Mouse (Mus musculus) megakaryocyte, embryonic 14.5 days (primary cell): ENCODE measurements around the gene Mrpl4.

Source experiments
- FLI1 ChIP-seq: IDR thresholded peaks from 2 replicates; pipeline ENCODE4 v1.6.1; 2012; ENCODE audit warnings: low read length, inconsistent platforms, mixed read lengths
- GATA1 ChIP-seq: IDR thresholded peaks from 3 replicates; pipeline ENCODE4 v1.6.1; 2012; ENCODE audit warnings: mixed read lengths, low read length, inconsistent platforms, borderline replicate concordance

GRCm38 (mm10) chr9:20966008-20966407 lies 36.5 kb upstream of the Mrpl4 start:
- TF ChIP-seq GATA1 (no peak), FLI1 (no peak)
